Mouse (Mus musculus) CD8-positive naive resting alpha-beta T cell, adult 57 days (primary cell): ENCODE measurements around the gene Abca4. TPM values are rescaled to one million over a fixed set of nuclear protein-coding genes. Genes with fewer than 3 reads are reported as not detected.

ENCODE experiments used
- total RNA-seq: library from RNA; stranded (reverse); gene quantifications from one replicate; pipeline ENCODE4 v1.2.4, GENCODE M21; 2023

Abca4 gene
- not detected for total RNA-seq

DNA sequence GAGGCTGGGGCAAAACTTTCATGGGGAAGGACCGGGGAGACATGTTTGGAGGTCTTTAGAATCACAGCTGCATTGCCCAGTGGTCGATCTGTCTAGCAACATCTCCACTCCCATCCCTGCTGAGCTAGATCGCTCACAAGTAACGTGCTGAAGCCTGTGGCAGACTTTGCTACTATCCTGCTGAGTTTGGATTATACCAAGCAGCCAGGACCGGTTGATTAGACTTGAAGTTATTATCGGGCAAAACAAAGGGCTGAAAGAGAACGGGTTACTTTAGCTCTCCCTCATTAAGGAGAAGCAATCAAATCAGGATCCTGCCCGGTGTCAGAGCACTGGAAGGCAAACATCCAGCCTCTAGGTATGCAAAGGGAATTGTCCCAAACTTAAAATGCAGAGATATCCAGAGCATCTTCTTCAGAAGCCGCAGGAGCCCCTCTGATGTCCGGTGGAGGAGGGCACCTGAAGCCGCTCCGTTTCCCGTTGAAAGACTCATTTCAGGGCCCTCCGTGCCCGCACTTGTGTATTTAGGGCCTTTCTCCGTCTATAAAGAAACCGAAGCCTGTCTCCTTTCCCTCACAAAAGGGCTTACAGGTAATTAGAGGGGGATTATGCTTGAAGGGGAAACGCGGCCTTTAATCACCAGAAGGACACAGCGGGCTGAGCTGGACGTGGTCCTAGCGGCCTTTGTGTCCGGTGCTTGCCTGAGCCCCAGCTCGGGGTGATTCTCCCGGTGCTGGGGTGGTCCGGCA, at the start of gene Abca4:
Gene Abca4 (plus strand): TSS at position 645 of the 749 bp plus-strand sequence.

Other genes starting within 250 kb of the Abca4 start
- 19.0 TPM for gene Abcd3, start 229.1 kb upstream of the Abca4 start, total RNA-seq
- gene Arhgap29, start 91.9 kb upstream of the Abca4 start, total RNA-seq = 5.0 TPM
- 27.6 TPM for gene Gclm, start 201.1 kb downstream of the Abca4 start, total RNA-seq
- gene Dnttip2, start 229.9 kb downstream of the Abca4 start, total RNA-seq = 101 TPM
- gene Bcar3, start 249.7 kb downstream of the Abca4 start, total RNA-seq = 18.4 TPM